Mouse (Mus musculus): ENCODE measurements around the gene Opcml. TPM values are rescaled to one million over a fixed set of nuclear protein-coding genes. Genes with fewer than 3 reads are reported as not detected.

Gene Opcml
- polyA plus RNA-seq, 1 experiment from 2014 or later = 13.3 TPM

DNA sequence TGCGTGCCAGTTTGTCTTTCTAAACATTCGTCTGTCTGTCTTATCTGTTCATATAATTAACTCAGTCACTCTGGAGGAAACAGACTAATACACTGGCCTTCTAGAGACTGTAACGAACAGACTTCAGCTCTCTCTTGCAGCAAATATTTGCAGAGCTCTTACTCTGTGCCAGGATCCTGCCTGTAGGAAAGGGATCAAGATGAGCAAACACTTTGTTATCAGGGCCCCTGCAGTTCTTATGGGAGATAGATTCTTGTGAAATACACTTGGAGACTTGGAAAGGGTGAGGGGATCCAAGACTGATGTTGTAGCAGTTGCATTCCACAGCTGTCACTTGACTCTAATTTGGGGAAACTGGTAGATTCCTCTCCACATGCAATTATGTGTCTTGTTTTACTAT is 604.6 kb downstream of the Opcml start:
- Histone ChIP-seq H3K36me3 (ENCODE audit: control insufficient read depth, insufficient read depth, low read length) (no peaks in the 10 kb centered on the region), H3K9ac (ENCODE audit: low read length) (no peak overlapping the region), H3K9me3 (replicated peaks; ENCODE audit: control insufficient read depth, low read length) (no peaks in the 10 kb centered on the region), H3K4me3 (ENCODE audit: low read depth, low read length) (no peak overlapping the region), H3K4me2 (ENCODE audit: low read length) (no peak overlapping the region), H3K27ac (ENCODE audit: low read depth, low read length) (no peak overlapping the region), H3K4me1 (ENCODE audit: control insufficient read depth, insufficient read depth, low read length) (no peaks in the 10 kb centered on the region), H3K27me3 (replicated peaks; ENCODE audit: control insufficient read depth, insufficient read depth, low read length) (no peaks in the 10 kb centered on the region)
- DNase-seq (ENCODE audit: low spot score) (no peak), ATAC-seq (no peak)
- WGBS = 27% methylated on average over 3 of the region's 3 CpGs

DNA sequence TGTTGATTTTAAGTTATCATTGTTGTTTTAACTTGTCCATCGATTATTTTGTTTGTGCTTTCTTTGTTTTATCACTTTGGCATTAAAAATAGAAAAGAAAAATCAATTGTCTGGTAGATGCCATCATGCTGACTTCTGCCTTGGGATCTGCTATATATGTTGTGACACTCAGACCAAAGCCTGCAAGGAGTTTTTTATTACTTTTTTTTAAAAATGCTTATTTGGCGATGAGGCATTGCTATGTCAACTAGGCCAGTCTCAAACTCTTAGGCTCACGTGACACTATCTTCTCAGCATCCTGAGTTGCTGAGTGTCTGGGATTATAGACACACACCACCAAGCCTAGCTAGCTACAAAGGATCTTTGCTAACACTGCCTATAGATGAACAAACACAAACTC is 605.1 kb downstream of the Opcml start:
- DNase-seq (ENCODE audit: low spot score) (no peak), ATAC-seq (no peak)
- H3K36me3 ChIP-seq (ENCODE audit: control insufficient read depth, insufficient read depth, low read length) = no peaks in the 10 kb centered on the region
- no peak overlapping the region for H3K4me2 ChIP-seq (ENCODE audit: low read length)
- WGBS = 87% methylated on average over 3 of the region's 3 CpGs
- no peaks in the 10 kb centered on the region for H3K27me3 ChIP-seq (replicated peaks; ENCODE audit: control insufficient read depth, insufficient read depth, low read length)
- H3K9me3 ChIP-seq (replicated peaks; ENCODE audit: control insufficient read depth, low read length) = no peaks in the 10 kb centered on the region
- no peak overlapping the region for H3K27ac ChIP-seq (ENCODE audit: low read depth, low read length)
- no peaks in the 10 kb centered on the region for H3K4me1 ChIP-seq (ENCODE audit: control insufficient read depth, insufficient read depth, low read length)
- H3K4me3 ChIP-seq (ENCODE audit: low read depth, low read length) = no peak overlapping the region
- H3K9ac ChIP-seq (ENCODE audit: low read length) = no peak overlapping the region

DNA sequence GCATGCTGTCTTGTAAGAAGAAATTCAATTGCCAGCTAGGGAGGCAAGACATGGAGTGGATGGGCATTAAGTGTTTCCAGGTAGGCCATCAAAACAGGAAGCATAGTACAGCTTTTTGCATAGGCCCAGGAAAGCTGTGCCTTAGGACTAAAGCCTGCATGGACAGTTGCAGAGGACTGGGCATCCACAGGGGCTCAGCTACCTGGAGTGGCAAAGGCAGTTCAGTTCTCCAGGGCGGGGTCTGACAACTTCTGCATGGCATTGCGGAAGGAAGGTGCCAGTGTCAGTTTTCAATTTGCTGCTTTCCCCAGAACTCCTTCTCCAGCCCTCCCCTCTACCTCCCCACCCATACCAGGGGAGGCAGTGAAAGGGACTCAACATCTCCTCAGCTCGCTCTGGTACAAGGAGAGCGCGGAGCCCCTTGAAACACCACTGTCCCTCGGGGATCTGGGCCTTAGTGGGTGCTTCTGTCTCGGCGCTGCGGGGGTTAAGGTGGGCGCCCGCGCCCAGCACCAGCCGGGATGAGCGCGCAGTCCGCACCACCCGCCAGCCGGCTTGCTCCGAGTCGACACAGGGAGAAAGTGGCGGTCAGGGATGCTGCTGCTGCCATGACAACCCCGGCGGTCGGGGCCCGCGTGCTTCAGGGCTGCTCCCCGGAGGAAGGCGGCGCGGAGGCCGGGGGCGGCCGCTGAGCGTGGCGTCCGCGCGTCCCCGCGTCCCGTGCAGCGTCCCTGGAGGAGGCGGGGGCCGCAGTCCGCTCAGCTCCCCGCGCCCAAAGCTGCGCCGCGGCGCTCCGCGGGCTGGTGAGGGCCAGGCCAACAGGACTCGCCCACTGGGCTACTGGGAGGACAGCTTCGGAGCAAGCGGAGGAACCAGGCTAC is 612.4 kb downstream of the Opcml start:
- Histone ChIP-seq H3K4me2 (ENCODE audit: low read length) (peak overlapping the region; percentile 99), H3K4me3 (ENCODE audit: low read depth, low read length) (peak overlapping the region; percentile 56), H3K9me3 (replicated peaks; ENCODE audit: control insufficient read depth, low read length) (no peaks in the 10 kb centered on the region), H3K27ac (ENCODE audit: low read depth, low read length) (peak overlapping the region; percentile 5; the same call in 1 of the 2 replicates), H3K36me3 (ENCODE audit: control insufficient read depth, insufficient read depth, low read length) (no peaks in the 10 kb centered on the region), H3K4me1 (ENCODE audit: control insufficient read depth, insufficient read depth, low read length) (peaks cover 12% of the 10 kb centered on the region), H3K27me3 (replicated peaks; ENCODE audit: control insufficient read depth, insufficient read depth, low read length) (no peaks in the 10 kb centered on the region), H3K9ac (ENCODE audit: low read length) (peak overlapping the region; percentile 67)
- DNase-seq (ENCODE audit: low spot score) (peak; percentile 63), ATAC-seq (peak; percentile 87)
- 1% methylated on average over 56 of the region's 56 CpGs for WGBS

DNA sequence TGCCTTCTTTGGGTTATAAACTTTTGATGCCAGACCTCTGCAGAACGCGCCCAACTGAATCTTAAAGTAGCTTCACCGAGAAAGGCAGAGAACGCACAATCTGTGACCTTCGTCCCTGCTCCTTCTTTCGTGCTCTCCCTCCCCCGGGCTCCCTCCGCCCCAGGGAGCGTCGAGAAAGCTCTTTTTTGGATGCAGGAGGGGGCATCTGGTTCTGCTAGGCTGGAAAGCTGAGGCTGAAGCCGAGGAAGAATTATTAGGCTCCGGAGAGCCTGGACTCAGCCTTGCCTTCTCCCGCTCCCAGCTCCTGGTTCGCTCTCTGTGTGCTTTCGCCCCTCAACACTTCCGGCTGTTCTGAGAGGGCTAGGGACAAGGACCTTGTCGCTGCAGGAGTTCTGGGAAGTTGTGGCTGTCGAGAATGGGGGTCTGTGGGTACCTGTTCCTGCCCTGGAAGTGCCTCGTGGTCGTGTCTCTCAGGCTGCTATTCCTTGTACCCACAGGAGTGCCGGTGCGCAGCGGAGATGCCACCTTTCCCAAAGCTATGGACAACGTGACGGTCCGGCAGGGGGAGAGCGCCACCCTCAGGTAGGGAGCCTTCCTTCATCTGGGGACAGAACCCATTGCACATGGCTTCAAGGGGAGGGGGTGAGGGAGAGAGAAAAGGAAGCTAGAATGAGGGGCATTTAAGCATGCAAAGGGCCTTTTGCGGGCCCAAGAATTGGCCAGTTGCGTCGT is 613.4 kb downstream of the Opcml start:
- Histone ChIP-seq H3K36me3 (ENCODE audit: control insufficient read depth, insufficient read depth, low read length) (no peaks in the 10 kb centered on the region), H3K27ac (ENCODE audit: low read depth, low read length) (no peak overlapping the region), H3K27me3 (replicated peaks; ENCODE audit: control insufficient read depth, insufficient read depth, low read length) (no peaks in the 10 kb centered on the region), H3K9ac (ENCODE audit: low read length) (peak overlapping the region; percentile 67), H3K4me2 (ENCODE audit: low read length) (peak overlapping the region; percentile 99), H3K4me1 (ENCODE audit: control insufficient read depth, insufficient read depth, low read length) (peaks cover 12% of the 10 kb centered on the region), H3K4me3 (ENCODE audit: low read depth, low read length) (peak overlapping the region; percentile 56), H3K9me3 (replicated peaks; ENCODE audit: control insufficient read depth, low read length) (no peaks in the 10 kb centered on the region)
- 1% methylated on average over 30 of the region's 30 CpGs for WGBS
- DNase-seq (ENCODE audit: low spot score) (peak; percentile 74), ATAC-seq (peak; percentile 68)

DNA sequence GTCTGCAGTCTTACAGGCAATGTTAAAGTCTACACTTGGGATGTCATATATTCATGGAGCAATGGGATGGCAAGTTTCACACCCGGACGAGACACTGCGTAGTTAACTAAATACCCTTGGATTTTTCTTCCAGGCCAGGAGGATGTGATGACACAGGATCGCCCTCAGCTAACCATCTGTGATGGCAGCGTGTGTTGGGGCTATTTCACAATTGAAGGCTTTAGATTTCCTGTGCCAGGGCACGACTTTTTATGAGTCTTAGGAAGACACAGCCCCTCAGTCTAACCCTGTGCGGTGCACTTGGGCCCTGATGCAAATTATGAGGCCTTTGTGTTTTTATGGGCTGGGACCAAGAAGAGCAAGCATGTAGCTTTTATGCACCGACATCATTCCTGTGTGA is 614.0 kb downstream of the Opcml start:
- H3K4me3 ChIP-seq (ENCODE audit: low read depth, low read length) = peak overlapping the region; percentile 56; the same call in 1 of the 2 replicates
- ATAC-seq (no peak), DNase-seq (ENCODE audit: low spot score) (no peak)
- peaks cover 12% of the 10 kb centered on the region for H3K4me1 ChIP-seq (ENCODE audit: control insufficient read depth, insufficient read depth, low read length)
- WGBS = 58% methylated on average over 8 of the region's 8 CpGs
- H3K36me3 ChIP-seq (ENCODE audit: control insufficient read depth, insufficient read depth, low read length) = no peaks in the 10 kb centered on the region
- H3K27ac ChIP-seq (ENCODE audit: low read depth, low read length) = no peak overlapping the region
- H3K27me3 ChIP-seq (replicated peaks; ENCODE audit: control insufficient read depth, insufficient read depth, low read length) = no peaks in the 10 kb centered on the region
- H3K9ac ChIP-seq (ENCODE audit: low read length) = peak overlapping the region; percentile 67; the same call in 1 of the 2 replicates
- no peaks in the 10 kb centered on the region for H3K9me3 ChIP-seq (replicated peaks; ENCODE audit: control insufficient read depth, low read length)
- H3K4me2 ChIP-seq (ENCODE audit: low read length) = peak overlapping the region; percentile 99

DNA sequence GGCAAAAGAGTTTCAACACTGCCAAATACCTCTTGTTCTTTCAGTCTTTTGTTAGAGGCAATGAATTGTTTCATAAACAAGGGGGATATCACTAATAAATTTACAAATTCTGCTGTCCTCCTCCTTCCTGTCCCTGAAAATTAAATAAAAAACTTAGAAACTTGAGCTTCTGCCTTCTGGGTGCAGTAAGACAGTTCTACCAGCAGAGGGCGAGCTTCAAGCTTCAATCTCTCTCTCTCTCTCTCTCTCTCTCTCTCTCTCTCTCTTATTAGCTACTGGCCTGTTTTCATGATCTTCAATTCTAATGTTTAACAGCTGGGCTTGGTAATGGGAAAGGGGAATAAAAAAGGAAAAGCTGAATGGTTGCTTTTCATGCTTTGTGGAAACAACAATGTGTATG is 615.2 kb downstream of the Opcml start:
- H3K9me3 ChIP-seq (replicated peaks; ENCODE audit: control insufficient read depth, low read length) = no peaks in the 10 kb centered on the region
- H3K9ac ChIP-seq (ENCODE audit: low read length) = no peak overlapping the region
- 0% methylated on average over 1 of the region's 1 CpGs for WGBS
- no peak overlapping the region for H3K4me3 ChIP-seq (ENCODE audit: low read depth, low read length)
- no peak overlapping the region for H3K4me2 ChIP-seq (ENCODE audit: low read length)
- no peaks in the 10 kb centered on the region for H3K36me3 ChIP-seq (ENCODE audit: control insufficient read depth, insufficient read depth, low read length)
- no peak overlapping the region for H3K27ac ChIP-seq (ENCODE audit: low read depth, low read length)
- H3K27me3 ChIP-seq (replicated peaks; ENCODE audit: control insufficient read depth, insufficient read depth, low read length) = no peaks in the 10 kb centered on the region
- H3K4me1 ChIP-seq (ENCODE audit: control insufficient read depth, insufficient read depth, low read length) = peaks cover 12% of the 10 kb centered on the region
- ATAC-seq (no peak), DNase-seq (ENCODE audit: low spot score) (peak; percentile 71)

DNA sequence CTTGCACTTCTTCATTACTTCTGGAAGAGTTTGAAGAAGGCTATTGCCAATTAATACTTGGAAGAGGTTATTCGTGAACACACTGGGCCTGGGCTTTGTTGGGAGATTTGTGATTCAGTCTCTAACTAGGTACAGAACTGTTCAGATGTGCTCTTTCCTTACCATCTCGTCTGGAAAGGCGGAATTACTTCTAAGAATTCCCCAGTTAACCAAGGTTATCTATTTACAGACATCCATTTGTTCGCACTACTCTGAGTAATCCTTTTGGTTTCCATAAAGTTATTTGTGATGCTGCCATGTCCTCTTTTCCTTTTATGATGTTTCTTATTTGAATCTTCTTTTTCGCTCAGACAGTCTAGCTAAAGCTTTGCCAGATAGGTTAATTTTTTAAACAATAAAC is 630.2 kb downstream of the Opcml start:
- no peak for DNase-seq (ENCODE audit: low spot score)
- Histone ChIP-seq H3K27me3 (replicated peaks; ENCODE audit: control insufficient read depth, insufficient read depth, low read length) (no peaks in the 10 kb centered on the region), H3K4me1 (ENCODE audit: control insufficient read depth, insufficient read depth, low read length) (no peaks in the 10 kb centered on the region), H3K4me2 (ENCODE audit: low read length) (no peak overlapping the region), H3K27ac (ENCODE audit: low read depth, low read length) (no peak overlapping the region), H3K9ac (ENCODE audit: low read length) (no peak overlapping the region), H3K36me3 (ENCODE audit: control insufficient read depth, insufficient read depth, low read length) (no peaks in the 10 kb centered on the region), H3K9me3 (replicated peaks; ENCODE audit: control insufficient read depth, low read length) (no peaks in the 10 kb centered on the region), H3K4me3 (ENCODE audit: low read depth, low read length) (no peak overlapping the region)
- ATAC-seq = no peak
- WGBS = 86% methylated on average over 5 of the region's 5 CpGs

DNA sequence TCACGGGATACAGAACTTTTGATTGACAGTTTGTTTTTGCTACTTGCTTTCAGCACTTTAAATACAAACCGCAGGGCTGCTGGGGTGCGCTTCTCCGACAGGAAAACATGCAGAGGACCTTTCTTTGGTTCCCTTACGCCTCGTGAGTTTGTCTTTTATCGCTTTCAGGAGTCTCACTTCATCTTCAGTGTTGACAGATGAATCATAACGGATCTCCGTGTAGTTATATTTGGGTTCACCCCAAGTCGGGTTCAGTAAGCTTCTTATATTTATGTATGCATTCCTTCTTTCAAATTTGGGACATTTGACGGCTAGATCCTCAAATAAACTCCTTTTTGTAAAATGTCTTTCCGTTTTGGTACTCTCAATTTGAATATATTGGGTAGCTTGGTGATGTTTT is 632.8 kb downstream of the Opcml start:
- H3K9me3 ChIP-seq (replicated peaks; ENCODE audit: control insufficient read depth, low read length) = no peaks in the 10 kb centered on the region
- 29% methylated on average over 12 of the region's 12 CpGs for WGBS
- no peaks in the 10 kb centered on the region for H3K4me1 ChIP-seq (ENCODE audit: control insufficient read depth, insufficient read depth, low read length)
- DNase-seq (ENCODE audit: low spot score) (no peak), ATAC-seq (no peak)
- H3K4me3 ChIP-seq (ENCODE audit: low read depth, low read length) = no peak overlapping the region
- no peak overlapping the region for H3K4me2 ChIP-seq (ENCODE audit: low read length)
- H3K27me3 ChIP-seq (replicated peaks; ENCODE audit: control insufficient read depth, insufficient read depth, low read length) = no peaks in the 10 kb centered on the region
- H3K9ac ChIP-seq (ENCODE audit: low read length) = no peak overlapping the region
- no peak overlapping the region for H3K27ac ChIP-seq (ENCODE audit: low read depth, low read length)
- H3K36me3 ChIP-seq (ENCODE audit: control insufficient read depth, insufficient read depth, low read length) = no peaks in the 10 kb centered on the region

DNA sequence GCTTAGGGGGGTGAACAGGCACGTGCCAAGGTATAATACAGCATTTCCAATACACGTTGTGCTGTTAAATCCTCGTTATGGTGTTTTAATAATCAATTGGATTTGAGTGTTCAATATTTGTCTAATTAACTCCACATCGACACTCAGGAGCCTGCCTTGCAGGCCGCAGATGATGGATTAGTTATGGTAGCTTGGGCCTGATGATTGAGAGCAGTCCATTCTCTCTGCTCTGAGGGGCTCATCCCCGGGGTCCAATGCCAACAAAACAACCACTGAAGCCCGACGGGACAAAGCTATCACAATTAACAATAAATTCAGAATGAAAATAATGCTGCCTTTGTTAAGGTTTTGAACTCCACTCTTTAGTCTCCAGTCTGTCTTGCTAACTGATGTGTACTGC is 641.6 kb downstream of the Opcml start:
- H3K27me3 ChIP-seq (replicated peaks; ENCODE audit: control insufficient read depth, insufficient read depth, low read length) = no peaks in the 10 kb centered on the region
- WGBS = 7% methylated on average over 8 of the region's 8 CpGs
- H3K36me3 ChIP-seq (ENCODE audit: control insufficient read depth, insufficient read depth, low read length) = no peaks in the 10 kb centered on the region
- H3K4me1 ChIP-seq (ENCODE audit: control insufficient read depth, insufficient read depth, low read length) = no peaks in the 10 kb centered on the region; the same call in 1 of the 2 replicates
- DNase-seq (ENCODE audit: low spot score) (no peak), ATAC-seq (no peak)
- H3K9me3 ChIP-seq (replicated peaks; ENCODE audit: control insufficient read depth, low read length) = no peaks in the 10 kb centered on the region
- no peak overlapping the region for H3K9ac ChIP-seq (ENCODE audit: low read length)
- H3K4me2 ChIP-seq (ENCODE audit: low read length) = no peak overlapping the region
- no peak overlapping the region for H3K4me3 ChIP-seq (ENCODE audit: low read depth, low read length)
- H3K27ac ChIP-seq (ENCODE audit: low read depth, low read length) = no peak overlapping the region
